Mouse (Mus musculus): ENCODE measurements at regions not wholly inside any gene's neighbourhood (a gene's known extent, or its start where the extent isn't known, plus 50 kb on each side); places are given as distances from the start of the nearest gene placed in this dataset.

DNA sequence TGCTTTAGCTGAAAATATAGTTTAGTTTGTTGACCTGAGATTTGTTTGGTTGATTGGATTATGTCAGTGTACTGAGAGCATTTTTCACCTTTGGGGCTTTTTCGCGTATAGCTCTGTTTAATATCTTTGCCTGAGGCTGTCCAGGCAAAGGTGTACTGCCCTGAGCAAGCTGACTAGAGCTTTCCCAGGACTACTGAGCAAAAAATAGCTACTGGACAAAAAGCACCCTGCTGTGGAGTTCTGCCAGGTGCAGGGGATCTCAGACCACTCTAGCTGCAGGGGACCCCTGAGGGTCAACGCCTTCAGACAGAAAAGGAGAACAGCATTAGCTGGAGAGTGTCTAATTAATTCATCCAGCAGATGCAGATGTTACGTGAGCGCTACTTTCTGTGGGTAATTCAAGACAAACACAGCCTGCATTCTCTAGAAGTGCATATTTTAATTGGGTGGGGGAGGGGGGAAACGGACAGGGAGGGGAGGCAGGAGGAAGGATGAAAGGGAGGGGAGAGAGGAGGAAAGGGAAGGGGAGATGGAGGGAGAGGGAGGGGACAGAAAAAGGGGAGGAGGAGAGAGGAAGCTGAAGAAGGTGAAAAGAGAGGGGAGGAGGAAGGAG is 61.7 kb downstream of the Thnsl1 start:
- DNase-seq = peak; percentile 88

DNA sequence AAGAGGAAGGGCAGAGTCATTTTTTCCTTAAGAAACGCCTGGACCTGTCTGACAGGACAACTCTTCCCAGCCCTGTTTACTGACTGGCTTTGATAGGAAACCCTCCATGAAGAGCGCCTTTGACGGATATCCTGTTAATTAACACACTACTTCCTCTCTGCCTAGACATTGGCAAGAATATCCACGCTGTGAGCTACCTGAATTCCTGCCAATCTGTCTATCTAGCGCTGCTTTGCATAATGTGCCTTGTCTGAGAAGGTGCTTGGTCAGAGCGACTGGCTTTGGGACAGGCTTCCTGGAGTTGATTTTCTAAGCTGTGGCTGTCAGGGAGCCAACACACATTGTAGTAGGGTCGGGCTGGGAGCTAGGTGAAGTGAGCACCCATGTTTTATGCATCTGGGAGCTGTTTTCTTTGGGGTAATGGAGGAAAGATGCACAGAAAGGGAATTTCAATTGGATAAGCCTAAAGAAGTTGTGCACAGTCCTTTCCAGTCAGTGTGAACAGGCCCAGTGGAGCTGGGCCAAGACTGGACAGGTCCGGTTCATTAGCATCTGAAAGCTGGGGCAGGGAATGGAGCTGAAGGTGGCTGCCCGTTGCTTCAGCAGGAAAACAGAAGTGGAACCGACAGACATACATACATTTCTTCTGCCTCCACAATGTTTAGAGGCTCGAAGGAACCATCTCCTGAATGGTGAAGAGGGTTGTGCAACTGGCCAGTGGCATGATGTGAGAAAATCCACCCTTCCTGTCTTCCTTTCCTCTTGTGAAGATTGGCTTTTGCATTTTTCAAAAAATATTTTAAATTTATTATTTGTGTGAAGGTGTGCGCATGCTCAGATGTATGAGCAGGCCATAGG is 64.7 kb downstream of the Thnsl1 start:
- DNase-seq = no peak

GRCm38 (mm10) chr2:21273416-21273815 is 67.9 kb downstream of the Thnsl1 start:
- DNase-seq = no peak

- DNase-seq = no peak
These were observed 69.8 kb downstream of the Thnsl1 start for GRCm38 (mm10) chr2:21275315-21275714.

- DNase-seq = peak; percentile 80
These were observed 75.4 kb downstream of the Thnsl1 start for GRCm38 (mm10) chr2:21280794-21281420.

DNA sequence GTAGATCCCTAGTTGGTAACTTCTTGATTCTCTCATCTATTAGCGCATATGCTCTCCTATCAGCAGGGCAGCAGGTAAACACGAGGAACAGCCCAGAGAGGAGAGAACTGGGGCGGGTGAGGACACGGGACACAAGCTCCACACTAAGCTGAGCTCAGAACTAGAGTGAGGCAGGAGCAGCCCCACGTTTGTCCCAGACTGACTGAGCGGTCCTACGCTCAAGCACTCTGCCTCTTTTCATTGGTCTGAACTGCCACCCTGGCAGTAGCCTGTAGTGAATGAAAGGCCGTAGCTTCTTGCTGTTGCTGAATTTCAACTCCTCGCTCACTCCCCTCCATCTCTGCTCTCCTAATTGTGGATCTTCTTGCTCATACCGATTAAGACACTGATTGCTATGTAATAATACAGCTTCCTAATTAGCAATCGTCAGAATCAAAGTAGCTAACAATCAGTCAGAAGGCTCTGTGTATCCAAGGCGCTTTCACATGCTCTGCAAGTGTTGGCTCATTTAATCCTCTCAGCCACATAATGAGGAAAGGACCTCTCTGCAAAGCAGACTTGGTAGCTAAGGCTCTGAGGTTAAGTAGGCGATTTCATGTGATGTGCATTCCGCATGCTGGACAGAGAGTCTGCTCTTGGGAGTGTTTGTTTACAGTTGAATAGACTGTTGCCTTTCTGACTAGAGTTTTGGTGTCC is 77.1 kb downstream of the Thnsl1 start:
- peak; percentile 58 for DNase-seq

DNA sequence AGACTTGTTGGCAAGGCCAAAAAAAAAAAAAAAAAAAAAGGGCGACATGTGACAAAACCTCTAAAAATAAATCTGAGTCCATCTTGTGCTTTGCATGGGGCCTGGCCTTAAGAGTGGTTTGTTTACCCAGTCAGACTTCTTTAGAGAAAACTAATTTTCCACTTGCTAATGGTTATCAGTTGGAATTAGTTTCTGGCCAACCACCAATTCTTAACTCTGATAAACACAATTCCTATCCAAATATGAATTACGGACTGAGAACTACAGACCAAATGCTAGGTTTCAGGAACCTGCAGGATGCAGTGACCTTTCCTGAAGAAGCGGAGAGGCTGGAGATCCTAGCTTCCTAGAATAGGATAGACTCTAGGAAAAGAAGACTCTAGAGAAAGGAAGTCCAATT is 79.4 kb downstream of the Thnsl1 start:
- no peak for DNase-seq

GRCm38 (mm10) chr2:21287786-21288185 is 79.6 kb upstream of the Gpr158 start:
- no peak for DNase-seq

GRCm38 (mm10) chr2:21292669-21293151 is 74.6 kb upstream of the Gpr158 start:
- peak; percentile 70 for DNase-seq

- DNase-seq = no peak
These were observed 73.3 kb upstream of the Gpr158 start for GRCm38 (mm10) chr2:21294002-21294401.

DNA sequence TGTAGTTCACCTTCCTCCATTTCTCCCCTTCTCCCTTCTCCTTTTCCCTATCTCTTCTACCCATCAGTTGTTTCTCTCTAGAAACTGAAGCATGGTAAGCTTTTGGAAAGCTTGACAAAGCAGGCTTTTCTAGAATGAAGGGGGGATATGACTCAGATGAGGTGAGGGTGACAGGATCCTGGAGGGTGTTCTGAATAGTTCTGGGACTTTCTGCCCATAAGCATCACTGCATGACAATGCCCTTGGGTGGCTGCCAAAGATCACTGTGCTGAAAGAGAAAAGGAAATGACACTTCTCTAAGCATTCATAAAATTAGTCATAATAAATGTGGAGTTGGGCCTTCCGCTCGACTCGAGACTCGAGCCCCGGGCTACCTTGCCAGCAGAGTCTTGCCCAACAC is 67.7 kb upstream of the Gpr158 start:
- DNase-seq = no peak

Measured in retina, postnatal 1 day (tissue).